Mouse (Mus musculus): ENCODE measurements around the gene Plppr1. TPM values are rescaled to one million over a fixed set of nuclear protein-coding genes. Genes with fewer than 3 reads are reported as not detected.

The Plppr1 gene
- polyA plus RNA-seq, 1 experiment from 2014 or later: 38.9 TPM

- 86% methylated on average over 4 of the region's 4 CpGs for WGBS
Observed at GRCm38 (mm10) chr4:49144798-49145197, 85.7 kb downstream of the Plppr1 start.

GRCm38 (mm10) chr4:49148775-49149174, 89.7 kb downstream of the Plppr1 start:
- H3K4me1 ChIP-seq (replicated peaks): no peaks in the 10 kb centered on the region
- no peak overlapping the region for H3K4me3 ChIP-seq (replicated peaks)
- H3K27me3 ChIP-seq: no peaks in the 10 kb centered on the region
- no peak overlapping the region for H3K9ac ChIP-seq (replicated peaks)
- no peaks in the 10 kb centered on the region for H3K9me3 ChIP-seq
- 78% methylated on average over 2 of the region's 2 CpGs for WGBS
- H3K27ac ChIP-seq: no peak overlapping the region
- no peak overlapping the region for H3K4me2 ChIP-seq (replicated peaks)
- ATAC-seq: no peak
- H3K36me3 ChIP-seq: no peaks in the 10 kb centered on the region

More at GRCm38 (mm10) chr4:49144798-49145197, 85.7 kb downstream of the Plppr1 start:
- Histone ChIP-seq H3K4me3 (replicated peaks) (no peak overlapping the region), H3K27me3 (no peaks in the 10 kb centered on the region), H3K27ac (no peak overlapping the region), H3K9me3 (no peaks in the 10 kb centered on the region), H3K4me2 (replicated peaks) (no peak overlapping the region), H3K9ac (replicated peaks) (no peak overlapping the region), H3K4me1 (replicated peaks) (no peaks in the 10 kb centered on the region), H3K36me3 (no peaks in the 10 kb centered on the region)
- no peak for ATAC-seq

- H3K4me3 ChIP-seq (replicated peaks): no peak overlapping the region
- ATAC-seq: no peak
- H3K9me3 ChIP-seq: no peaks in the 10 kb centered on the region
- no peak overlapping the region for H3K9ac ChIP-seq (replicated peaks)
- H3K4me2 ChIP-seq (replicated peaks): no peak overlapping the region
- H3K4me1 ChIP-seq (replicated peaks): no peaks in the 10 kb centered on the region
- no peaks in the 10 kb centered on the region for H3K27me3 ChIP-seq
- no peak overlapping the region for H3K27ac ChIP-seq
- no peaks in the 10 kb centered on the region for H3K36me3 ChIP-seq
- 87% methylated on average over 2 of the region's 2 CpGs for WGBS
Observed at GRCm38 (mm10) chr4:49149251-49149650, 90.2 kb downstream of the Plppr1 start.

- 39% methylated on average over 5 of the region's 5 CpGs for WGBS
- no peak overlapping the region for H3K9ac ChIP-seq (replicated peaks)
- H3K4me2 ChIP-seq (replicated peaks): no peak overlapping the region
- no peaks in the 10 kb centered on the region for H3K4me1 ChIP-seq (replicated peaks)
- H3K27me3 ChIP-seq: no peaks in the 10 kb centered on the region
- no peak overlapping the region for H3K27ac ChIP-seq
- H3K9me3 ChIP-seq: no peaks in the 10 kb centered on the region
- no peak overlapping the region for H3K4me3 ChIP-seq (replicated peaks)
- ATAC-seq: peak; percentile 37
- H3K36me3 ChIP-seq: no peaks in the 10 kb centered on the region
Observed at GRCm38 (mm10) chr4:49153849-49154248, 94.8 kb downstream of the Plppr1 start.

- Histone ChIP-seq H3K4me1 (replicated peaks) (no peaks in the 10 kb centered on the region), H3K4me3 (replicated peaks) (no peak overlapping the region), H3K9me3 (no peaks in the 10 kb centered on the region), H3K27me3 (no peaks in the 10 kb centered on the region), H3K27ac (no peak overlapping the region), H3K4me2 (replicated peaks) (no peak overlapping the region), H3K36me3 (no peaks in the 10 kb centered on the region), H3K9ac (replicated peaks) (no peak overlapping the region)
- WGBS: 83% methylated on average over 1 of the region's 1 CpGs
- ATAC-seq: no peak
Observed at GRCm38 (mm10) chr4:49156781-49157180, 97.7 kb downstream of the Plppr1 start.

GRCm38 (mm10) chr4:49163285-49163684, 104.2 kb downstream of the Plppr1 start:
- WGBS: 67% methylated on average over 3 of the region's 3 CpGs
- Histone ChIP-seq H3K36me3 (no peaks in the 10 kb centered on the region), H3K4me2 (replicated peaks) (no peak overlapping the region), H3K27me3 (no peaks in the 10 kb centered on the region), H3K27ac (no peak overlapping the region), H3K4me1 (replicated peaks) (0 out of 2 replicates have a peak, but pooled peaks cover 5% of the 10 kb centered on the region), H3K9ac (replicated peaks) (no peak overlapping the region), H3K9me3 (no peaks in the 10 kb centered on the region), H3K4me3 (replicated peaks) (no peak overlapping the region)
- no peak for ATAC-seq

GRCm38 (mm10) chr4:49166391-49166790, 107.3 kb downstream of the Plppr1 start:
- no peaks in the 10 kb centered on the region for H3K27me3 ChIP-seq
- ATAC-seq: no peak
- 68% methylated on average over 3 of the region's 3 CpGs for WGBS

GRCm38 (mm10) chr4:49167030-49167429, 108.0 kb downstream of the Plppr1 start:
- 84% methylated on average over 5 of the region's 5 CpGs for WGBS
- no peaks in the 10 kb centered on the region for H3K9me3 ChIP-seq
- H3K36me3 ChIP-seq: no peaks in the 10 kb centered on the region
- H3K9ac ChIP-seq (replicated peaks): no peak overlapping the region
- ATAC-seq: no peak
- no peak overlapping the region for H3K4me2 ChIP-seq (replicated peaks)
- H3K27me3 ChIP-seq: no peaks in the 10 kb centered on the region
- H3K4me1 ChIP-seq (replicated peaks): 0 out of 2 replicates have a peak, but pooled peaks cover 5% of the 10 kb centered on the region
- no peak overlapping the region for H3K4me3 ChIP-seq (replicated peaks)
- no peak overlapping the region for H3K27ac ChIP-seq

More at GRCm38 (mm10) chr4:49166391-49166790, 107.3 kb downstream of the Plppr1 start:
- Histone ChIP-seq H3K27ac (no peak overlapping the region), H3K9ac (replicated peaks) (no peak overlapping the region), H3K4me2 (replicated peaks) (no peak overlapping the region), H3K4me1 (replicated peaks) (0 out of 2 replicates have a peak, but pooled peaks cover 5% of the 10 kb centered on the region), H3K9me3 (no peaks in the 10 kb centered on the region), H3K4me3 (replicated peaks) (no peak overlapping the region), H3K36me3 (no peaks in the 10 kb centered on the region)

- no peak overlapping the region for H3K4me3 ChIP-seq (replicated peaks)
- ATAC-seq: no peak
- 0 out of 2 replicates have a peak, but pooled peaks cover 5% of the 10 kb centered on the region for H3K4me1 ChIP-seq (replicated peaks)
- H3K36me3 ChIP-seq: no peaks in the 10 kb centered on the region
- no peak overlapping the region for H3K27ac ChIP-seq
- H3K9ac ChIP-seq (replicated peaks): no peak overlapping the region
- no peak overlapping the region for H3K4me2 ChIP-seq (replicated peaks)
- no peaks in the 10 kb centered on the region for H3K9me3 ChIP-seq
- 82% methylated on average over 1 of the region's 1 CpGs for WGBS
- no peaks in the 10 kb centered on the region for H3K27me3 ChIP-seq
Observed at GRCm38 (mm10) chr4:49169498-49169897, 110.4 kb downstream of the Plppr1 start.

GRCm38 (mm10) chr4:49178101-49178500, 119.0 kb downstream of the Plppr1 start:
- no peak for ATAC-seq
- peaks cover 4% of the 10 kb centered on the region for H3K4me1 ChIP-seq (replicated peaks)
- 90% methylated on average over 2 of the region's 2 CpGs for WGBS
- no peaks in the 10 kb centered on the region for H3K27me3 ChIP-seq
- no peak overlapping the region for H3K4me3 ChIP-seq (replicated peaks)
- no peaks in the 10 kb centered on the region for H3K36me3 ChIP-seq
- H3K9ac ChIP-seq (replicated peaks): no peak overlapping the region
- H3K4me2 ChIP-seq (replicated peaks): no peak overlapping the region
- H3K9me3 ChIP-seq: no peaks in the 10 kb centered on the region
- H3K27ac ChIP-seq: no peak overlapping the region

GRCm38 (mm10) chr4:49178891-49179290, 119.8 kb downstream of the Plppr1 start:
- 74% methylated on average over 3 of the region's 3 CpGs for WGBS
- H3K27ac ChIP-seq: peak overlapping the region; percentile 20; the same call in 1 of the 2 replicates
- no peak overlapping the region for H3K4me2 ChIP-seq (replicated peaks)
- no peak overlapping the region for H3K9ac ChIP-seq (replicated peaks)
- H3K9me3 ChIP-seq: no peaks in the 10 kb centered on the region
- ATAC-seq: no peak
- no peaks in the 10 kb centered on the region for H3K27me3 ChIP-seq
- no peak overlapping the region for H3K4me3 ChIP-seq (replicated peaks)
- H3K36me3 ChIP-seq: no peaks in the 10 kb centered on the region
- peaks cover 4% of the 10 kb centered on the region for H3K4me1 ChIP-seq (replicated peaks)

- Histone ChIP-seq H3K4me3 (replicated peaks) (no peak overlapping the region), H3K9ac (replicated peaks) (no peak overlapping the region), H3K27ac (no peak overlapping the region), H3K36me3 (no peaks in the 10 kb centered on the region), H3K9me3 (no peaks in the 10 kb centered on the region), H3K4me2 (replicated peaks) (no peak overlapping the region), H3K27me3 (no peaks in the 10 kb centered on the region), H3K4me1 (replicated peaks) (peaks cover 4% of the 10 kb centered on the region)
- WGBS: 82% methylated on average over 2 of the region's 2 CpGs
- no peak for ATAC-seq
Observed at GRCm38 (mm10) chr4:49179471-49180181, 120.6 kb downstream of the Plppr1 start.
